ENCODE assay signal across 7 mouse cellular contexts in the genomic region with DNA sequence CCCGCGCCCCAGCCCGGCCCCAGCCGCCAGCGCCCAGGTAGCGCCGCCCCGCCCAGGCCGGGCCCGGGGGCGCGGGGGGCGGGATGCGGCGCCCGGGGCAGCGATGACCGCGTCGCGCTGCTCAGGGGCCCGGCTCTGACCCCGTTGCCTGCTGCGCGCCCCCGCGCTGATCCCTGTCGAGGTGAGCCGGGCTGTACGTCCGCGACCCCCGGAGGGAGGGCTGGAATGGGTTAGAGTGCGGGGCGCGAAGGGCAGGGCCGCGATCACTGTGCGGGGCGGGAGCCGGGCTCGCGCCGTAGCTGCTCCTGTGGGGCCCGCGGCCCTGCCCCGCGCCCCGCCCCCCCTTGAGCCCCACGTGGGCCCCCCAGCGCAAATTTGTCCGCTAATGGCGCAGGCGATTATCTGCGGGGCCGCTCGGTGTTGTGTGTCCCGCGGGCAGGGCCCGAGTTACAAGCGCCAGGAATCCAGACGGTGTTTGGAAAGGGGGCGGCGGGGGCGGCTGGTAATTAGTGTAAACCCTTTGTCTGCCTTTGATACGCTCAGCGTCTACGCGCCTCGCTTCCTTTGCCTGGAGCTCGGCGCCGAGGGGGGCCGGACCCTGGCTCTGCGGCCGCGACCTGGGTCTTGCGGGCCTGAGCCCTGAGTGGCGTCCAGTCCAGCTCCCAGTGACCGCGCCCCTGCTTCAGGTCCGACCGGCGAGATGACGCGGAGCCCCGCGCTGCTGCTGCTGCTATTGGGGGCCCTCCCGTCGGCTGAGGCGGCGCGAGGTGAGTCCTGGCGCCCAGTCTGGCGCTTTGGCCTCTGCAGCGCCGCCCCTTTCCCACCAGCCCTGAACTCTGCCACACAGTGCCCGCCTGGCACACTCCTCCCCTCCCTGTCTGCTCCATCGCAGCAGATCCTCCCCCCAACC. TPM values are rescaled to one million over a fixed set of nuclear protein-coding genes. Genes with fewer than 3 reads are reported as not detected.
DNase-seq lines count a peak whose midpoint lies in the region; ATAC-seq and TF ChIP-seq lines count a peak whose summit lies in the region.

No protein-coding gene starts in this region.

- H3K9ac ChIP-seq in ES-Bruce4 (ENCODE audit: low read depth, poor library complexity, severe bottlenecking), result peak overlapping the region; percentile 72
- peak overlapping the region; percentile 64 for H3K9ac ChIP-seq in forebrain, embryonic 14.5 days (ENCODE audit: low read length)
- peak overlapping the region; percentile 68 for H3K9ac ChIP-seq in intestine, embryonic 14.5 days (ENCODE audit: low read length)
- peak overlapping the region; percentile 85 for H3K9ac ChIP-seq in liver, embryonic 15.5 days

- H3K27me3 ChIP-seq in ES-Bruce4 (ENCODE audit: control insufficient read depth, insufficient read depth, low read length, poor library complexity, severe bottlenecking), result no peaks in the 10 kb centered on the region
- H3K27me3 ChIP-seq in forebrain, embryonic 14.5 days (replicated peaks; ENCODE audit: control insufficient read depth, insufficient read depth, low read length), result peaks cover 4% of the 10 kb centered on the region
- no peaks in the 10 kb centered on the region for H3K27me3 ChIP-seq in intestine, embryonic 14.5 days (replicated peaks; ENCODE audit: control insufficient read depth, insufficient read depth, low read length)
- H3K27me3 ChIP-seq in liver, embryonic 15.5 days, result no peaks in the 10 kb centered on the region

- under 1% methylated on average over 72 of the region's 99 CpGs for WGBS in forebrain, embryonic 14.5 days
- WGBS in intestine, embryonic 14.5 days, result under 1% methylated on average over 89 of the region's 99 CpGs
- under 1% methylated on average over 86 of the region's 99 CpGs for WGBS in liver, embryonic 15.5 days (ENCODE audit: insufficient replicate concordance)

- TF ChIP-seq EP300 in ES-Bruce4 (IDR thresholded peaks at IDR 0.05; ENCODE audit: insufficient read depth, low read depth, low read length), result no peak

- ATAC-seq in forebrain, embryonic 14.5 days, result peak; percentile 59
- ATAC-seq in intestine, embryonic 14.5 days (replicated peaks; ENCODE audit: low FRiP score, low TSS enrichment, low read depth), result peak; percentile 58
- peak; percentile 64 for ATAC-seq in liver, embryonic 15.5 days (ENCODE audit: insufficient read depth)

- no peak for TF ChIP-seq POLR2A in ES-Bruce4 (IDR thresholded peaks at IDR 0.05; ENCODE audit: insufficient read depth, low read length)

- no peaks in the 10 kb centered on the region for H3K4me1 ChIP-seq in ES-Bruce4 (ENCODE audit: control insufficient read depth, insufficient read depth, low read length)
- peaks cover 5% of the 10 kb centered on the region; the same call in 1 of the 2 replicates for H3K4me1 ChIP-seq in forebrain, embryonic 14.5 days (ENCODE audit: control insufficient read depth, insufficient read depth, low read length)
- peaks cover 26% of the 10 kb centered on the region for H3K4me1 ChIP-seq in intestine, embryonic 14.5 days (replicated peaks; ENCODE audit: control insufficient read depth, insufficient read depth, low read length)
- peaks cover 62% of the 10 kb centered on the region for H3K4me1 ChIP-seq in liver, embryonic 15.5 days (replicated peaks)

- no peaks in the 10 kb centered on the region for H3K9me3 ChIP-seq in ES-Bruce4 (replicated peaks; ENCODE audit: control insufficient read depth, insufficient read depth, low read length, poor library complexity, severe bottlenecking)
- H3K9me3 ChIP-seq in forebrain, embryonic 14.5 days (replicated peaks; ENCODE audit: control insufficient read depth, low read length), result no peaks in the 10 kb centered on the region
- H3K9me3 ChIP-seq in intestine, embryonic 14.5 days (ENCODE audit: control insufficient read depth, low read length), result no peaks in the 10 kb centered on the region
- no peaks in the 10 kb centered on the region for H3K9me3 ChIP-seq in liver, embryonic 15.5 days (replicated peaks)

- H3K36me3 ChIP-seq in ES-Bruce4 (ENCODE audit: control insufficient read depth, insufficient read depth, low read length, poor library complexity, severe bottlenecking), result no peaks in the 10 kb centered on the region
- no peaks in the 10 kb centered on the region for H3K36me3 ChIP-seq in forebrain, embryonic 14.5 days (ENCODE audit: control insufficient read depth, insufficient read depth, low read length)
- H3K36me3 ChIP-seq in intestine, embryonic 14.5 days (ENCODE audit: control insufficient read depth, insufficient read depth, low read length), result no peaks in the 10 kb centered on the region
- H3K36me3 ChIP-seq in liver, embryonic 15.5 days (replicated peaks), result no peaks in the 10 kb centered on the region

- no peak for TF ChIP-seq CTCF in ES-Bruce4 (IDR thresholded peaks at IDR 0.05; ENCODE audit: low read depth, low read length)

- no peak overlapping the region for H3K27ac ChIP-seq in ES-Bruce4 (ENCODE audit: insufficient read depth, low read length)
- H3K27ac ChIP-seq in forebrain, embryonic 14.5 days (ENCODE audit: low read depth, low read length), result 0 out of 2 replicates have a peak overlapping the region, but pooled peaks have one; percentile 0
- H3K27ac ChIP-seq in intestine, embryonic 14.5 days (ENCODE audit: low read depth), result peak overlapping the region; percentile 38; the same call in 1 of the 2 replicates
- peak overlapping the region; percentile 79 for H3K27ac ChIP-seq in liver, embryonic 15.5 days (replicated peaks)

- H3K4me2 ChIP-seq in forebrain, embryonic 14.5 days (ENCODE audit: low read length), result peak overlapping the region; percentile 89
- peak overlapping the region; percentile 62 for H3K4me2 ChIP-seq in intestine, embryonic 14.5 days (ENCODE audit: low read length)
- H3K4me2 ChIP-seq in liver, embryonic 15.5 days, result peak overlapping the region; percentile 98

- DNase-seq in adrenal gland, adult 2 months, result peak; percentile 77
- DNase-seq in forebrain, embryonic 14.5 days (ENCODE audit: low spot score), result peak; percentile 35
- peak; percentile 74 for DNase-seq in intestine, embryonic 14.5 days (ENCODE audit: low spot score)
- peak; percentile 61 for DNase-seq in neural tube, embryonic 10.5 days (ENCODE audit: extremely low spot score, low spot score)
- DNase-seq in thymus, postnatal 25 days, result peak; percentile 22

- peak overlapping the region; percentile 83 for H3K4me3 ChIP-seq in ES-Bruce4 (ENCODE audit: low read depth, low read length)
- H3K4me3 ChIP-seq in forebrain, embryonic 14.5 days (ENCODE audit: low read depth, low read length), result peak overlapping the region; percentile 63
- peak overlapping the region; percentile 79 for H3K4me3 ChIP-seq in intestine, embryonic 14.5 days (ENCODE audit: low read depth, low read length)
- peak overlapping the region; percentile 90 for H3K4me3 ChIP-seq in liver, embryonic 15.5 days (replicated peaks)

RNA-seq across cellular contexts. Expression of a gene that starts 2.4 kb away (rescaled TPM):
- 8.9 and 13.2 TPM in 2 replicates for polyA plus RNA-seq in ES-Bruce4 (2011; ENCODE audit: insufficient read depth, insufficient read length, low read depth, missing spikeins)
- total RNA-seq in adrenal gland, adult 2 months (2021), result 10 to 100 TPM; 21.5 to 48.5 TPM
- 72.1 and 103 TPM in 2 replicates for polyA plus RNA-seq in adrenal gland, adult 2 months (2012; rRNA removed)
- 4.3 and 4.7 TPM in 2 replicates for polyA plus RNA-seq in forebrain, embryonic 14.5 days (2014; fragmentation: Nextera tagmentation; extraction: Ambion mirVana)
- 17.9 and 26.6 TPM in 2 replicates for polyA plus RNA-seq in intestine, embryonic 14.5 days (2014; fragmentation: Nextera tagmentation; extraction: Ambion mirVana)
- 9.2 and 9.6 TPM in 2 replicates for polyA plus RNA-seq in liver, embryonic 15.5 days (2015; fragmentation: Nextera tagmentation; extraction: Ambion mirVana)

RNA-seq across cellular contexts. Expression of a gene that starts 19.2 kb away (rescaled TPM):
- not detected in 2 replicates for polyA plus RNA-seq in ES-Bruce4 (2011; ENCODE audit: insufficient read depth, insufficient read length, low read depth, missing spikeins)
- under 1 TPM; 0.21 to 0.81 TPM for total RNA-seq in adrenal gland, adult 2 months (2021)
- 0.21 and 0.85 TPM in 2 replicates for polyA plus RNA-seq in adrenal gland, adult 2 months (2012; rRNA removed)
- polyA plus RNA-seq in forebrain, embryonic 14.5 days (2014; fragmentation: Nextera tagmentation; extraction: Ambion mirVana), result 2.1 and 2.2 TPM in 2 replicates
- 1.1 and 1.2 TPM in 2 replicates for polyA plus RNA-seq in intestine, embryonic 14.5 days (2014; fragmentation: Nextera tagmentation; extraction: Ambion mirVana)
- 18.6 and 22.2 TPM in 2 replicates for polyA plus RNA-seq in liver, embryonic 15.5 days (2015; fragmentation: Nextera tagmentation; extraction: Ambion mirVana)

RNA-seq across cellular contexts. Expression of a gene that starts 25.1 kb away (rescaled TPM):
- polyA plus RNA-seq in ES-Bruce4 (2011; ENCODE audit: insufficient read depth, insufficient read length, low read depth, missing spikeins), result 6.5 and 10.7 TPM in 2 replicates
- total RNA-seq in adrenal gland, adult 2 months (2021), result 10 to 100 TPM; 13.6 to 20.7 TPM
- 20.8 and 22.0 TPM in 2 replicates for polyA plus RNA-seq in adrenal gland, adult 2 months (2012; rRNA removed)
- polyA plus RNA-seq in forebrain, embryonic 14.5 days (2014; fragmentation: Nextera tagmentation; extraction: Ambion mirVana), result 9.1 and 15.6 TPM in 2 replicates
- 8.0 and 10.1 TPM in 2 replicates for polyA plus RNA-seq in intestine, embryonic 14.5 days (2014; fragmentation: Nextera tagmentation; extraction: Ambion mirVana)
- 2.7 and 3.1 TPM in 2 replicates for polyA plus RNA-seq in liver, embryonic 15.5 days (2015; fragmentation: Nextera tagmentation; extraction: Ambion mirVana)

RNA-seq across cellular contexts. Expression of a gene that starts 34.5 kb away (rescaled TPM):
- 13.8 and 17.4 TPM in 2 replicates for polyA plus RNA-seq in ES-Bruce4 (2011; ENCODE audit: insufficient read depth, insufficient read length, low read depth, missing spikeins)
- 10 to 100 TPM; 15.5 to 16.3 TPM for total RNA-seq in adrenal gland, adult 2 months (2021)
- 41.7 and 42.6 TPM in 2 replicates for polyA plus RNA-seq in adrenal gland, adult 2 months (2012; rRNA removed)
- 5.7 and 7.0 TPM in 2 replicates for polyA plus RNA-seq in forebrain, embryonic 14.5 days (2014; fragmentation: Nextera tagmentation; extraction: Ambion mirVana)
- 13.4 and 15.2 TPM in 2 replicates for polyA plus RNA-seq in intestine, embryonic 14.5 days (2014; fragmentation: Nextera tagmentation; extraction: Ambion mirVana)
- 4.2 and 5.8 TPM in 2 replicates for polyA plus RNA-seq in liver, embryonic 15.5 days (2015; fragmentation: Nextera tagmentation; extraction: Ambion mirVana)

Comparison
In these comparisons a context has a peak if more than half of its experiments do, and no peak if none do; other contexts are left out.
1. DNase-seq: peak in every context shown above with its lines; median percentile 77 in adrenal gland, adult 2 months; 74 in intestine, embryonic 14.5 days; 61 in neural tube, embryonic 10.5 days; 35 in forebrain, embryonic 14.5 days; 22 in thymus, postnatal 25 days.